Mouse (Mus musculus): ENCODE data around the gene Foxn2. TPM values are rescaled to one million over a fixed set of nuclear protein-coding genes. Genes with fewer than 3 reads are reported as not detected.
"Not testable (repeated sequence)": the region's sequence is repeated elsewhere in the genome, so short reads cannot be mapped to it uniquely, and the experiment has no call there.

Foxn2 gene
- polyA plus RNA-seq, 1 experiment from 2014 or later = 8.1 TPM

GRCm38 (mm10) chr17:88458079-88458478 lies 17.6 kb downstream of the Foxn2 start:
- Histone ChIP-seq H3K4me1 (no peaks in the 10 kb centered on the region), H3K9ac (no peak overlapping the region), H3K4me2 (no peak overlapping the region), H3K27me3 (replicated peaks) (no peaks in the 10 kb centered on the region), H3K4me3 (no peak overlapping the region), H3K9me3 (no peaks in the 10 kb centered on the region), H3K36me3 (replicated peaks) (no peaks in the 10 kb centered on the region), H3K27ac (no peak overlapping the region)
- no peak for ATAC-seq (replicated peaks)
- WGBS = 96% methylated on average over 3 of the region's 3 CpGs

- Histone ChIP-seq H3K4me2 (no peak overlapping the region), H3K4me1 (no peaks in the 10 kb centered on the region), H3K27me3 (replicated peaks) (no peaks in the 10 kb centered on the region), H3K9ac (no peak overlapping the region), H3K9me3 (no peaks in the 10 kb centered on the region), H3K36me3 (replicated peaks) (no peaks in the 10 kb centered on the region), H3K27ac (no peak overlapping the region), H3K4me3 (no peak overlapping the region)
- 89% methylated on average over 2 of the region's 2 CpGs for WGBS
- ATAC-seq (replicated peaks) = no peak
These were observed 19.0 kb downstream of the Foxn2 start for GRCm38 (mm10) chr17:88459516-88459915.

- Histone ChIP-seq H3K9ac (no peak overlapping the region), H3K27me3 (replicated peaks) (no peaks in the 10 kb centered on the region), H3K4me1 (no peaks in the 10 kb centered on the region), H3K4me3 (no peak overlapping the region), H3K36me3 (replicated peaks) (no peaks in the 10 kb centered on the region), H3K27ac (no peak overlapping the region), H3K4me2 (no peak overlapping the region), H3K9me3 (no peaks in the 10 kb centered on the region)
- ATAC-seq (replicated peaks) = no peak
- WGBS = 95% methylated on average over 7 of the region's 7 CpGs
These were observed 19.7 kb downstream of the Foxn2 start for GRCm38 (mm10) chr17:88459916-88460901.

- Histone ChIP-seq H3K4me2 (no peak overlapping the region), H3K4me1 (no peaks in the 10 kb centered on the region), H3K27me3 (replicated peaks) (no peaks in the 10 kb centered on the region), H3K9me3 (no peaks in the 10 kb centered on the region), H3K9ac (no peak overlapping the region), H3K27ac (no peak overlapping the region), H3K4me3 (no peak overlapping the region), H3K36me3 (replicated peaks) (no peaks in the 10 kb centered on the region)
- WGBS = 89% methylated on average over 5 of the region's 5 CpGs
- ATAC-seq (replicated peaks) = no peak
These were observed 22.1 kb downstream of the Foxn2 start for GRCm38 (mm10) chr17:88462658-88463057.

GRCm38 (mm10) chr17:88466591-88466990 lies 26.1 kb downstream of the Foxn2 start:
- no peaks in the 10 kb centered on the region for H3K9me3 ChIP-seq
- no peak overlapping the region for H3K27ac ChIP-seq
- H3K4me1 ChIP-seq = no peaks in the 10 kb centered on the region
- 91% methylated on average over 1 of the region's 1 CpGs for WGBS
- no peaks in the 10 kb centered on the region for H3K36me3 ChIP-seq (replicated peaks)
- no peak for ATAC-seq (replicated peaks)
- H3K4me3 ChIP-seq = no peak overlapping the region
- H3K27me3 ChIP-seq (replicated peaks) = no peaks in the 10 kb centered on the region
- H3K4me2 ChIP-seq = no peak overlapping the region
- H3K9ac ChIP-seq = no peak overlapping the region

- Histone ChIP-seq H3K36me3 (replicated peaks) (no peaks in the 10 kb centered on the region), H3K9ac (no peak overlapping the region), H3K4me1 (no peaks in the 10 kb centered on the region), H3K27me3 (replicated peaks) (no peaks in the 10 kb centered on the region), H3K9me3 (no peaks in the 10 kb centered on the region), H3K4me2 (no peak overlapping the region), H3K4me3 (no peak overlapping the region), H3K27ac (no peak overlapping the region)
- 97% methylated on average over 6 of the region's 6 CpGs for WGBS
- no peak for ATAC-seq (replicated peaks)
These were observed 27.2 kb downstream of the Foxn2 start for GRCm38 (mm10) chr17:88467696-88468095.

- not testable (repeated sequence) for H3K9me3 ChIP-seq; ATAC-seq (replicated peaks); H3K4me3 ChIP-seq; H3K4me2 ChIP-seq; H3K36me3 ChIP-seq (replicated peaks); H3K4me1 ChIP-seq; H3K9ac ChIP-seq; H3K27me3 ChIP-seq (replicated peaks); H3K27ac ChIP-seq
- 95% methylated on average over 5 of the region's 5 CpGs for WGBS
These were observed 28.3 kb downstream of the Foxn2 start for GRCm38 (mm10) chr17:88468655-88469398.

GRCm38 (mm10) chr17:88473766-88474165 lies 33.3 kb downstream of the Foxn2 start:
- no peaks in the 10 kb centered on the region for H3K36me3 ChIP-seq (replicated peaks)
- H3K27me3 ChIP-seq (replicated peaks) = no peaks in the 10 kb centered on the region
- 0 out of 2 replicates have a peak, but pooled peaks cover 2% of the 10 kb centered on the region for H3K4me1 ChIP-seq
- WGBS = 52% methylated on average over 2 of the region's 2 CpGs
- no peak overlapping the region for H3K4me2 ChIP-seq
- no peak overlapping the region for H3K9ac ChIP-seq
- ATAC-seq (replicated peaks) = no peak
- H3K9me3 ChIP-seq = no peaks in the 10 kb centered on the region
- no peak overlapping the region for H3K27ac ChIP-seq
- H3K4me3 ChIP-seq = no peak overlapping the region

GRCm38 (mm10) chr17:88477165-88477564 lies 36.7 kb downstream of the Foxn2 start:
- Histone ChIP-seq H3K4me1 (0 out of 2 replicates have a peak, but pooled peaks cover 2% of the 10 kb centered on the region), H3K4me2 (no peak overlapping the region), H3K36me3 (replicated peaks) (no peaks in the 10 kb centered on the region), H3K27me3 (replicated peaks) (no peaks in the 10 kb centered on the region), H3K9me3 (no peaks in the 10 kb centered on the region), H3K9ac (no peak overlapping the region), H3K4me3 (no peak overlapping the region), H3K27ac (no peak overlapping the region)
- WGBS = 98% methylated on average over 7 of the region's 7 CpGs
- no peak for ATAC-seq (replicated peaks)

GRCm38 (mm10) chr17:88477699-88478098 lies 37.2 kb downstream of the Foxn2 start:
- ATAC-seq (replicated peaks) = no peak
- Histone ChIP-seq H3K27ac (no peak overlapping the region), H3K4me2 (no peak overlapping the region), H3K27me3 (replicated peaks) (no peaks in the 10 kb centered on the region), H3K36me3 (replicated peaks) (no peaks in the 10 kb centered on the region), H3K9ac (no peak overlapping the region), H3K4me3 (no peak overlapping the region), H3K9me3 (no peaks in the 10 kb centered on the region), H3K4me1 (0 out of 2 replicates have a peak, but pooled peaks cover 2% of the 10 kb centered on the region)

- 81% methylated on average over 13 of the region's 13 CpGs for WGBS
- Histone ChIP-seq H3K27me3 (replicated peaks) (no peaks in the 10 kb centered on the region), H3K27ac (no peak overlapping the region), H3K4me1 (0 out of 2 replicates have a peak, but pooled peaks cover 2% of the 10 kb centered on the region), H3K4me3 (no peak overlapping the region), H3K4me2 (no peak overlapping the region), H3K9ac (no peak overlapping the region), H3K36me3 (replicated peaks) (no peaks in the 10 kb centered on the region), H3K9me3 (no peaks in the 10 kb centered on the region)
- ATAC-seq (replicated peaks) = no peak
These were observed 38.5 kb downstream of the Foxn2 start for GRCm38 (mm10) chr17:88479040-88479439.

- Histone ChIP-seq H3K4me2 (no peak overlapping the region), H3K27ac (no peak overlapping the region), H3K9ac (no peak overlapping the region), H3K4me1 (no peaks in the 10 kb centered on the region), H3K36me3 (replicated peaks) (no peaks in the 10 kb centered on the region), H3K4me3 (no peak overlapping the region), H3K27me3 (replicated peaks) (no peaks in the 10 kb centered on the region), H3K9me3 (no peaks in the 10 kb centered on the region)
- 96% methylated on average over 10 of the region's 10 CpGs for whole genome bisulfite sequencing
- no peak for ATAC-seq (replicated peaks)
These were observed 39.9 kb downstream of the Foxn2 start for GRCm38 (mm10) chr17:88480369-88480768.

Measured in midbrain, embryonic 15.5 days (tissue).